Mouse (Mus musculus): ENCODE data around the gene Gadd45b. TPM values are rescaled to one million over a fixed set of nuclear protein-coding genes. Genes with fewer than 3 reads are reported as not detected.

The Gadd45b gene
- total and polyA plus RNA-seq, 2 experiments from 2014 or later = 22.3 to 26.8 TPM

DNA sequence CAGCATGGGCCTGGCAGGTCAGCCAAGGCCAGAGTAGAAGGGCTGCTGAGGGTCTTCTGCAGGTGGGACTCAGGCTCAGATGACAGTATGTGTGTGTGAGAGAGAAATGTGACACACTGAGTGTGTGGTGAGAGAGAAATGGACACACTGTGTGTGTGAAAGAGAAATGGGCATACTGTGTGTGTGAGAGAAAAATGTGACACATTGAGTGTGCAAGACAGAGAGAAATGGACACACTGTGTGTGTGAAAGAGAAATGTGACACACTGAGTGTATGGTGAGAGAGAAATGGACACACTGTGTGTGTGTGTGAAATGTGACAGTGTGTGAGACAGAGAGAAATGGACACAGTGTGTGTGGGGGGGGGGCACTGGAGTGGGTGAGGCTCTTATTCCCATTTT, 18.0 kb upstream of the Gadd45b start:
- TF ChIP-seq CTCF (IDR thresholded peaks at IDR 0.05; ENCODE audit: low read depth) = no peak
- no peak for TF ChIP-seq EP300 (IDR thresholded peaks at IDR 0.05; ENCODE audit: low read depth)
- Histone ChIP-seq H3K9ac (replicated peaks; ENCODE audit: low read depth, low read length) (no peak overlapping the region), H3K4me3 (ENCODE audit: low read depth, low read length) (no peak overlapping the region), H3K27ac (ENCODE audit: low read depth) (no peak overlapping the region), H3K27me3 (ENCODE audit: control insufficient read depth, insufficient read depth, low read length) (no peaks in the 10 kb centered on the region), H3K4me2 (ENCODE audit: low read depth, low read length) (no peak overlapping the region), H3K36me3 (replicated peaks; ENCODE audit: control insufficient read depth, insufficient read depth, low read length) (peaks cover 38% of the 10 kb centered on the region), H3K9me3 (replicated peaks; ENCODE audit: control insufficient read depth, low read length) (no peaks in the 10 kb centered on the region), H3K4me1 (ENCODE audit: control insufficient read depth, insufficient read depth) (peaks cover 4% of the 10 kb centered on the region; the same call in 1 of the 2 replicates)
- ATAC-seq (ENCODE audit: insufficient read depth, low read depth) (no peak), DNase-seq (ENCODE audit: low spot score) (no peak)

DNA sequence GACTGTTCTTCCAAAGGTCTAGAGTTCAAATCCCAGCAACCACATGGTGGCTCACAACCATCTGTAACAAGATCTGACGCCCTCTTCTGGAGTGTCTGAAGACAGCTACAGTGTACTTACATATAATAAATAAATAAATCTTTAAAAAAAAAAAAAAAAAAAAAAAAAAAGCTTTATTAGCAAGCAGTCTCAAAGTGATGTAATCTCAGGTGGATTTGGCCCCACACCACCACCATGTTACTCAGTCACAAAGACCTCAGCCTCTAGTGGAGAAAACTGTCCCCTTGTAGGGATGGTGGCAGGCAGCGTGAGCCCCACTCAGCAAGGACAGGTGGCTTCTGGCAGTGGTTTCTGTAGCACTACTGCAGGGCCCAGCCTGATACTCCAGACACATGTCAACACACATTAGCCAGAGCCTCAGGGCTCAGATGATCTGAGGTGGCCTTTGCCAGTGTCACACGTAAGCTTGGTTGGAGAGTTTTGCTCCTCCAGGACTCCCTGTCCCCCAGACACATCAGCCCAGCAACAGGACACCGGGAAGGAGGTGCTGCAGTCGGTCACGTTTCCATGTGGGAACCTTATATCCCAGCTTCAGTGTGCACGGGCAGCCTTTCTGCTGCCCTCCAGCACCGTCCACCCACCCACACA, 16.4 kb upstream of the Gadd45b start:
- H3K27ac ChIP-seq (ENCODE audit: low read depth) = no peak overlapping the region
- H3K4me3 ChIP-seq (ENCODE audit: low read depth, low read length) = no peak overlapping the region
- no peak overlapping the region for H3K9ac ChIP-seq (replicated peaks; ENCODE audit: low read depth, low read length)
- H3K36me3 ChIP-seq (replicated peaks; ENCODE audit: control insufficient read depth, insufficient read depth, low read length) = peaks cover 27% of the 10 kb centered on the region
- DNase-seq (ENCODE audit: low spot score) = no peak
- no peak for TF ChIP-seq EP300 (IDR thresholded peaks at IDR 0.05; ENCODE audit: low read depth)
- no peak for TF ChIP-seq CTCF (IDR thresholded peaks at IDR 0.05; ENCODE audit: low read depth)
- peaks cover 11% of the 10 kb centered on the region for H3K4me1 ChIP-seq (ENCODE audit: control insufficient read depth, insufficient read depth)
- H3K9me3 ChIP-seq (replicated peaks; ENCODE audit: control insufficient read depth, low read length) = no peaks in the 10 kb centered on the region
- H3K4me2 ChIP-seq (ENCODE audit: low read depth, low read length) = no peak overlapping the region
- ATAC-seq (ENCODE audit: insufficient read depth, low read depth) = no peak
- WGBS = 75% methylated on average over 7 of the region's 8 CpGs
- no peaks in the 10 kb centered on the region for H3K27me3 ChIP-seq (ENCODE audit: control insufficient read depth, insufficient read depth, low read length)

DNA sequence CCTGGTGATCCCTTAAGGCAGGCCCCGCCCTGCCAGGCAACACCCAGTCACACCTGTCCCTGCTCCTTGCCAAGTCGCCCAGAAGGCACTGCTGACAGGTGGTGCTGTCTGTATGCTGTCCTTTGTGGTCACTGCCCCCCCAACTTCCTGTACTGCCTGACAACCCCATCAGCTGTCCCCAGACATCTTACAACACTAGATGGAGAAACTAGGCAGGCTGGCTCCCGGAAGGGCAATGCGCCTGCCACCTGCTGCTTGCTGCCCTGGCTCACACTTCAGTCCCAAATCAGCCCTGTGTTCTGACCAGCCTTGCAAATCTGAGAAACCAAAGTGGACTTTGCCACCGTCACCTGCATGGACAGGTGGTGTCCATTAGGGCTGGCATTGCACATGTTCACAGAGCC, 15.6 kb upstream of the Gadd45b start:
- no peak overlapping the region for H3K4me3 ChIP-seq (ENCODE audit: low read depth, low read length)
- H3K4me1 ChIP-seq (ENCODE audit: control insufficient read depth, insufficient read depth) = peaks cover 11% of the 10 kb centered on the region
- peaks cover 21% of the 10 kb centered on the region for H3K36me3 ChIP-seq (replicated peaks; ENCODE audit: control insufficient read depth, insufficient read depth, low read length)
- no peaks in the 10 kb centered on the region for H3K9me3 ChIP-seq (replicated peaks; ENCODE audit: control insufficient read depth, low read length)
- no peak overlapping the region for H3K27ac ChIP-seq (ENCODE audit: low read depth)
- no peaks in the 10 kb centered on the region for H3K27me3 ChIP-seq (ENCODE audit: control insufficient read depth, insufficient read depth, low read length)
- ATAC-seq (ENCODE audit: insufficient read depth, low read depth) (no peak), DNase-seq (ENCODE audit: low spot score) (no peak)
- TF ChIP-seq CTCF (IDR thresholded peaks at IDR 0.05; ENCODE audit: low read depth) (no peak), EP300 (IDR thresholded peaks at IDR 0.05; ENCODE audit: low read depth) (no peak)
- WGBS = 88% methylated on average over 5 of the region's 5 CpGs
- no peak overlapping the region for H3K4me2 ChIP-seq (ENCODE audit: low read depth, low read length)
- no peak overlapping the region for H3K9ac ChIP-seq (replicated peaks; ENCODE audit: low read depth, low read length)

DNA sequence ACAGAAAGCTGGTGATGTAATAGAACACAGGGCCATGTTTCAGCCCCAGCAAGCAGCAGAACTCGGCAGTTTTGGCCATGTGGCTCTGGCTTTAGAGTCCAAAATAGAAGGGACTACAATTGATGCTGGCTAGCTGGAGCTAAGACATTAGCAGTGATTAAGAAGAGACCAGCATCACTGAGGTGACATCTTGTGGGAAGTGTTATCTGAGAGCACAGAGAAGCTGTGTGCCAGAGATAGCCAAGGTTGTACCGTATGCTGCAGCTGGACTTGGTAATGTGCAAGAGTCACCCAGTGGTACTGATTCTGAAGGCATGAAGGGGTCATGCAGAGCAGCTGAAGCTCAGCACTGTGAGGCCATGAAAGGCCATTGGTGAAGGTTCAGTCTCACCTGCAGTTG, 14.6 kb upstream of the Gadd45b start:
- ATAC-seq (ENCODE audit: insufficient read depth, low read depth) = no peak
- Histone ChIP-seq H3K9ac (replicated peaks; ENCODE audit: low read depth, low read length) (no peak overlapping the region), H3K4me2 (ENCODE audit: low read depth, low read length) (no peak overlapping the region), H3K4me3 (ENCODE audit: low read depth, low read length) (no peak overlapping the region), H3K27ac (ENCODE audit: low read depth) (no peak overlapping the region), H3K27me3 (ENCODE audit: control insufficient read depth, insufficient read depth, low read length) (no peaks in the 10 kb centered on the region), H3K9me3 (replicated peaks; ENCODE audit: control insufficient read depth, low read length) (no peaks in the 10 kb centered on the region), H3K36me3 (replicated peaks; ENCODE audit: control insufficient read depth, insufficient read depth, low read length) (peaks cover 12% of the 10 kb centered on the region), H3K4me1 (ENCODE audit: control insufficient read depth, insufficient read depth) (peaks cover 11% of the 10 kb centered on the region)
- TF ChIP-seq CTCF (IDR thresholded peaks at IDR 0.05; ENCODE audit: low read depth) (no peak), EP300 (IDR thresholded peaks at IDR 0.05; ENCODE audit: low read depth) (no peak)
- WGBS = 75% methylated on average over 2 of the region's 2 CpGs
- no peak for DNase-seq (ENCODE audit: low spot score)

- peaks cover 10% of the 10 kb centered on the region for H3K36me3 ChIP-seq (replicated peaks; ENCODE audit: control insufficient read depth, insufficient read depth, low read length)
- 64% methylated on average over 4 of the region's 4 CpGs for WGBS
- H3K4me2 ChIP-seq (ENCODE audit: low read depth, low read length) = no peak overlapping the region
- no peaks in the 10 kb centered on the region for H3K27me3 ChIP-seq (ENCODE audit: control insufficient read depth, insufficient read depth, low read length)
- DNase-seq (ENCODE audit: low spot score) = no peak
- no peak overlapping the region for H3K27ac ChIP-seq (ENCODE audit: low read depth)
- ATAC-seq (ENCODE audit: insufficient read depth, low read depth) = no peak
- TF ChIP-seq EP300 (IDR thresholded peaks at IDR 0.05; ENCODE audit: low read depth) = no peak
- no peak for TF ChIP-seq CTCF (IDR thresholded peaks at IDR 0.05; ENCODE audit: low read depth)
- no peaks in the 10 kb centered on the region for H3K9me3 ChIP-seq (replicated peaks; ENCODE audit: control insufficient read depth, low read length)
- H3K9ac ChIP-seq (replicated peaks; ENCODE audit: low read depth, low read length) = no peak overlapping the region
- no peak overlapping the region for H3K4me3 ChIP-seq (ENCODE audit: low read depth, low read length)
- H3K4me1 ChIP-seq (ENCODE audit: control insufficient read depth, insufficient read depth) = peaks cover 11% of the 10 kb centered on the region
Measured at GRCm38 (mm10) chr10:80915736-80916135, 14.1 kb upstream of the Gadd45b start.

GRCm38 (mm10) chr10:80917336-80917778, 12.5 kb upstream of the Gadd45b start:
- no peaks in the 10 kb centered on the region for H3K9me3 ChIP-seq (replicated peaks; ENCODE audit: control insufficient read depth, low read length)
- H3K4me1 ChIP-seq (ENCODE audit: control insufficient read depth, insufficient read depth) = peaks cover 16% of the 10 kb centered on the region
- TF ChIP-seq EP300 (IDR thresholded peaks at IDR 0.05; ENCODE audit: low read depth) = no peak
- no peak for TF ChIP-seq CTCF (IDR thresholded peaks at IDR 0.05; ENCODE audit: low read depth)
- DNase-seq (ENCODE audit: low spot score) (no peak), ATAC-seq (ENCODE audit: insufficient read depth, low read depth) (peak; percentile 3; the same call in 1 of the 2 replicates)
- peak overlapping the region; percentile 71 for H3K9ac ChIP-seq (replicated peaks; ENCODE audit: low read depth, low read length)
- H3K27me3 ChIP-seq (ENCODE audit: control insufficient read depth, insufficient read depth, low read length) = no peaks in the 10 kb centered on the region
- peak overlapping the region; percentile 85 for H3K4me3 ChIP-seq (ENCODE audit: low read depth, low read length)
- H3K4me2 ChIP-seq (ENCODE audit: low read depth, low read length) = peak overlapping the region; percentile 89
- H3K36me3 ChIP-seq (replicated peaks; ENCODE audit: control insufficient read depth, insufficient read depth, low read length) = no peaks in the 10 kb centered on the region; the same call in 1 of the 2 replicates
- H3K27ac ChIP-seq (ENCODE audit: low read depth) = no peak overlapping the region
- WGBS = 3% methylated on average over 15 of the region's 15 CpGs

Data from heart, postnatal 0 days (tissue).